Mouse (Mus musculus): ENCODE results near the gene Olig2.

DNA sequence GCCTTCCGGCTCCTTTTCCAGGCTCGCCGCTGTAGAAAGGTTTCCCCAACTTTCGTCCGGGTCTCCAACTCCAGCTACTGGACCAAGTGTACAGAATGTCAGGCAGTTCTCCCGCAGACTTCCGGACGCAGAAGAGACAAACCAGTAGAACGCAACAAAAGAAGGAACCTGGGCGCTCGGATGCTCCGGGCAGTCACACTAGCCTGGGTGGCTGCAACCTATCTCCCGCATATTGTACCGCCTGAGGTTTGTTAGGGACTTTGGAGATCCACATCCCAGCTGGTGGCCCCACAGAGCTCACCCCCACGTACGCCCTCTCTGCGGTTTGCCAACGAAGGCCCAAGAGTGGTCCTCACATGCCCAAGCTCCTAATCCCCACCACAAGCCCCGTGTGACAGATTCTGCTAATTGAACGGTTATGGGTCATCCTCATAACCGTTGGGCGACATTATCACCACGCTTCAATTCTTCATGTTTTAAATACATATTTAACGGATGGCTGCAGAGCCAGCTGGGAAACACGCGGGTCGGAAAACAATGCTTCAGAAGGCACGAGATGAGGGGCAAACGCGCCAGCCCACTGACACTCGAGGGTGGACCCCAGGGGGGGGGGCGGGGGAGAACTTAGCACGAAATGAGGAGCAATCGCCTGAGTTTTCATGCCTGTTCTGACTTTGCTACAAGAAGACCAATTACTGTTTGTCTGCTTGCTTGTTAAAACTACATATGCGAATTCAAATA, 1.8 kb upstream of the Olig2 start:
- TF ChIP-seq POLR2A (IDR thresholded peaks at IDR 0.05; ENCODE audit: low read depth, low read length) = no peak
- no peak for TF ChIP-seq CTCF (IDR thresholded peaks at IDR 0.05; ENCODE audit: extremely low read depth, insufficient read length, insufficient replicate concordance, low read depth, low read length)
